In genomic region chr2:69857882-69858281, GRCm38 (mm10) we compare ENCODE assay signal across 10 mouse cellular contexts. TPM values are rescaled to one million over a fixed set of nuclear protein-coding genes. Genes with fewer than 3 reads are reported as not detected.
DNase-seq lines count a peak whose midpoint lies in the region; ATAC-seq and TF ChIP-seq lines count a peak whose summit lies in the region.
"Had no signal": no experiment of that assay in that cellular context is flagged by ENCODE, and none has a peak within 500 bp of the region (broad histone marks: within the 10 kb centered on the region; RNA-seq: fewer than 3 reads in every experiment).

No protein-coding gene starts in this region.

- WGBS in intestine, postnatal 0 days = 96% methylated on average over 1 of the region's 1 CpGs
- 82% methylated on average over 1 of the region's 1 CpGs for WGBS in intestine, embryonic 15.5 days
- WGBS in midbrain, postnatal 0 days = 85% methylated on average over 1 of the region's 1 CpGs
- 84% methylated on average over 1 of the region's 1 CpGs for WGBS in midbrain, embryonic 10.5 days

- peak; percentile 60 for TF ChIP-seq CTCF in intestine, postnatal 0 days (IDR thresholded peaks at IDR 0.05; ENCODE audit: low read depth)
- peak; percentile 37 for TF ChIP-seq CTCF in midbrain, postnatal 0 days (IDR thresholded peaks at IDR 0.05)
- TF ChIP-seq CTCF in Patski (IDR thresholded peaks at IDR 0.05) = peak; percentile 50

- no peaks in the 10 kb centered on the region for H3K9me3 ChIP-seq in intestine, postnatal 0 days (ENCODE audit: control insufficient read depth)
- H3K9me3 ChIP-seq in intestine, embryonic 15.5 days = no peaks in the 10 kb centered on the region
- no peaks in the 10 kb centered on the region for H3K9me3 ChIP-seq in midbrain, postnatal 0 days (ENCODE audit: low read length)
- H3K9me3 ChIP-seq in midbrain, embryonic 10.5 days (replicated peaks) = no peaks in the 10 kb centered on the region
- H3K9me3 ChIP-seq: forebrain, embryonic 15.5 days had no signal

- H3K4me2 ChIP-seq in intestine, postnatal 0 days (replicated peaks; ENCODE audit: low read depth) = no peak overlapping the region
- H3K4me2 ChIP-seq in intestine, embryonic 15.5 days (replicated peaks) = no peak overlapping the region
- no peak overlapping the region for H3K4me2 ChIP-seq in midbrain, postnatal 0 days (ENCODE audit: low read depth, low read length, poor library complexity, severe bottlenecking)
- H3K4me2 ChIP-seq: forebrain, embryonic 15.5 days had no signal

- CTCF ChIA-PET in Patski (lab: Charles Lee) = no interaction called here

- H3K4me3 ChIP-seq in intestine, postnatal 0 days (ENCODE audit: low read depth, low read length) = no peak overlapping the region
- H3K4me3 ChIP-seq in intestine, embryonic 15.5 days (replicated peaks) = no peak overlapping the region
- no peak overlapping the region for H3K4me3 ChIP-seq in midbrain, postnatal 0 days (ENCODE audit: low read depth, low read length)
- no peak overlapping the region for H3K4me3 ChIP-seq in midbrain, embryonic 10.5 days
- H3K4me3 ChIP-seq: forebrain, embryonic 15.5 days had no signal

- in situ Hi-C loops in Patski (cut with MboI; ENCODE audit: low pct_unique_long_range_greater_than_20kb) = no loop called here

- no peak overlapping the region for H3K9ac ChIP-seq in intestine, postnatal 0 days (ENCODE audit: low read depth, low read length)
- H3K9ac ChIP-seq in intestine, embryonic 15.5 days = no peak overlapping the region
- H3K9ac ChIP-seq in midbrain, postnatal 0 days (replicated peaks; ENCODE audit: low read length, poor library complexity, severe bottlenecking) = no peak overlapping the region
- H3K9ac ChIP-seq: forebrain, embryonic 15.5 days had no signal

- POLR2A ChIA-PET in Patski (lab: Charles Lee) = no interaction called here

- no peak for DNase-seq in midbrain, postnatal 0 days (ENCODE audit: low spot score)
- DNase-seq in midbrain, embryonic 10.5 days (ENCODE audit: low spot score) = no peak
- DNase-seq in Patski (ENCODE audit: low read depth, low spot score) = no peak
- peak; percentile 9 for DNase-seq in retina, postnatal 7 days (ENCODE audit: low read depth, low spot score)
- no peak for DNase-seq in spleen, postnatal 36 days (ENCODE audit: low spot score in 2 of 2)
- no peak for DNase-seq in ovary, postnatal 10 days (ENCODE audit: low spot score)
- DNase-seq: lung, postnatal 36 days had no signal

- no peaks in the 10 kb centered on the region for H3K27me3 ChIP-seq in intestine, postnatal 0 days (replicated peaks; ENCODE audit: control insufficient read depth, insufficient read depth, low read length)
- no peaks in the 10 kb centered on the region for H3K27me3 ChIP-seq in intestine, embryonic 15.5 days (replicated peaks)
- no peaks in the 10 kb centered on the region for H3K27me3 ChIP-seq in midbrain, postnatal 0 days (ENCODE audit: insufficient read depth, low read length)
- H3K27me3 ChIP-seq in midbrain, embryonic 10.5 days (ENCODE audit: low read depth, poor library complexity, severe bottlenecking) = no peaks in the 10 kb centered on the region
- H3K27me3 ChIP-seq in Patski = peaks cover 3% of the 10 kb centered on the region
- H3K27me3 ChIP-seq: forebrain, embryonic 15.5 days had no signal

- H3K4me1 ChIP-seq in intestine, postnatal 0 days (replicated peaks; ENCODE audit: control insufficient read depth, insufficient read depth, low read length) = no peaks in the 10 kb centered on the region
- H3K4me1 ChIP-seq in intestine, embryonic 15.5 days (replicated peaks) = 0 out of 2 replicates have a peak, but pooled peaks cover 4% of the 10 kb centered on the region
- H3K4me1 ChIP-seq in midbrain, postnatal 0 days (ENCODE audit: insufficient read depth, low read length) = no peaks in the 10 kb centered on the region; the same call in 1 of the 2 replicates
- H3K4me1 ChIP-seq in midbrain, embryonic 10.5 days = peaks cover 10% of the 10 kb centered on the region

- H3K27ac ChIP-seq in intestine, postnatal 0 days (ENCODE audit: low read depth, low read length) = no peak overlapping the region
- no peak overlapping the region for H3K27ac ChIP-seq in intestine, embryonic 15.5 days
- no peak overlapping the region for H3K27ac ChIP-seq in midbrain, postnatal 0 days (ENCODE audit: low read depth, low read length)
- H3K27ac ChIP-seq in midbrain, embryonic 10.5 days (replicated peaks) = no peak overlapping the region
- H3K27ac ChIP-seq: forebrain, embryonic 15.5 days had no signal

- H3K36me3 ChIP-seq in intestine, postnatal 0 days (ENCODE audit: control insufficient read depth, insufficient read depth) = no peaks in the 10 kb centered on the region
- no peaks in the 10 kb centered on the region for H3K36me3 ChIP-seq in intestine, embryonic 15.5 days
- H3K36me3 ChIP-seq in midbrain, postnatal 0 days (ENCODE audit: insufficient read depth, low read length) = no peaks in the 10 kb centered on the region
- H3K36me3 ChIP-seq in midbrain, embryonic 10.5 days = no peaks in the 10 kb centered on the region
- H3K36me3 ChIP-seq: forebrain, embryonic 15.5 days had no signal

- ATAC-seq in intestine, postnatal 0 days = no peak
- ATAC-seq in intestine, embryonic 15.5 days = no peak
- no peak for ATAC-seq in midbrain, postnatal 0 days (ENCODE audit: low FRiP score)
- no peak for ATAC-seq in Patski
- ATAC-seq: forebrain, embryonic 15.5 days had no signal

RNA-seq across cellular contexts. Expression of gene Ssb, which starts 3.5 kb away (rescaled TPM):
- polyA plus RNA-seq in intestine, postnatal 0 days (2015; fragmentation: Nextera tagmentation; extraction: Ambion mirVana) = 189 and 192 TPM in 2 replicates
- polyA plus RNA-seq in intestine, embryonic 15.5 days (2015; fragmentation: Nextera tagmentation; extraction: Ambion mirVana) = 290 and 358 TPM in 2 replicates
- total RNA-seq in midbrain, postnatal 0 days (2014; rRNA removed) = 51.3 and 64.1 TPM in 2 replicates
- 260 and 285 TPM in 2 replicates for polyA plus RNA-seq in midbrain, postnatal 0 days (2015; fragmentation: Nextera tagmentation; extraction: Ambion mirVana)
- polyA plus RNA-seq in midbrain, embryonic 10.5 days (2016; fragmentation: Nextera tagmentation; extraction: Ambion mirVana) = 354 and 383 TPM in 2 replicates
- 226 TPM for polyA plus RNA-seq in Patski (2021)

RNA-seq across cellular contexts. Expression of gene Mettl5, which starts 27.5 kb away (rescaled TPM):
- 24.6 and 26.9 TPM in 2 replicates for polyA plus RNA-seq in intestine, postnatal 0 days (2015; fragmentation: Nextera tagmentation; extraction: Ambion mirVana)
- polyA plus RNA-seq in intestine, embryonic 15.5 days (2015; fragmentation: Nextera tagmentation; extraction: Ambion mirVana) = 39.8 and 41.2 TPM in 2 replicates
- total RNA-seq in midbrain, postnatal 0 days (2014; rRNA removed) = 8.6 and 10.2 TPM in 2 replicates
- polyA plus RNA-seq in midbrain, postnatal 0 days (2015; fragmentation: Nextera tagmentation; extraction: Ambion mirVana) = 30.4 and 34.1 TPM in 2 replicates
- polyA plus RNA-seq in midbrain, embryonic 10.5 days (2016; fragmentation: Nextera tagmentation; extraction: Ambion mirVana) = 43.4 and 44.7 TPM in 2 replicates
- 19.6 TPM for polyA plus RNA-seq in Patski (2021)

RNA-seq across cellular contexts. Expression of gene Klhl23, which starts 36.1 kb away (rescaled TPM):
- polyA plus RNA-seq in intestine, postnatal 0 days (2015; fragmentation: Nextera tagmentation; extraction: Ambion mirVana) = 17.3 and 21.3 TPM in 2 replicates
- 33.3 and 37.2 TPM in 2 replicates for polyA plus RNA-seq in intestine, embryonic 15.5 days (2015; fragmentation: Nextera tagmentation; extraction: Ambion mirVana)
- total RNA-seq in midbrain, postnatal 0 days (2014; rRNA removed) = 147 and 164 TPM in 2 replicates
- 84.1 and 99.2 TPM in 2 replicates for polyA plus RNA-seq in midbrain, postnatal 0 days (2015; fragmentation: Nextera tagmentation; extraction: Ambion mirVana)
- 26.7 and 32.2 TPM in 2 replicates for polyA plus RNA-seq in midbrain, embryonic 10.5 days (2016; fragmentation: Nextera tagmentation; extraction: Ambion mirVana)
- 13.0 TPM for polyA plus RNA-seq in Patski (2021)

RNA-seq across cellular contexts. Expression of gene Ubr3, which starts 39.2 kb away (rescaled TPM):
- polyA plus RNA-seq in intestine, postnatal 0 days (2015; fragmentation: Nextera tagmentation; extraction: Ambion mirVana) = 9.6 and 10.8 TPM in 2 replicates
- 10.5 and 10.9 TPM in 2 replicates for polyA plus RNA-seq in intestine, embryonic 15.5 days (2015; fragmentation: Nextera tagmentation; extraction: Ambion mirVana)
- total RNA-seq in midbrain, postnatal 0 days (2014; rRNA removed) = 37.9 and 62.1 TPM in 2 replicates
- 15.4 and 20.9 TPM in 2 replicates for polyA plus RNA-seq in midbrain, postnatal 0 days (2015; fragmentation: Nextera tagmentation; extraction: Ambion mirVana)
- polyA plus RNA-seq in midbrain, embryonic 10.5 days (2016; fragmentation: Nextera tagmentation; extraction: Ambion mirVana) = 11.7 and 15.9 TPM in 2 replicates
- 39.4 TPM for polyA plus RNA-seq in Patski (2021)
